Mouse (Mus musculus) embryo, embryonic 11 days (tissue): ENCODE measurements around the gene Sri.
A peak's percentile ranks its signal among the peaks of the same experiment; 100 is the strongest.
"Not testable (repeated sequence)": the region's sequence is repeated elsewhere in the genome, so short reads cannot be mapped to it uniquely, and the experiment has no call there.

Experiments used
- DNase-seq: peaks from one replicate; pipeline ENCODE4 v3.0.0-alpha.2; 2015

Gene Sri

DNA sequence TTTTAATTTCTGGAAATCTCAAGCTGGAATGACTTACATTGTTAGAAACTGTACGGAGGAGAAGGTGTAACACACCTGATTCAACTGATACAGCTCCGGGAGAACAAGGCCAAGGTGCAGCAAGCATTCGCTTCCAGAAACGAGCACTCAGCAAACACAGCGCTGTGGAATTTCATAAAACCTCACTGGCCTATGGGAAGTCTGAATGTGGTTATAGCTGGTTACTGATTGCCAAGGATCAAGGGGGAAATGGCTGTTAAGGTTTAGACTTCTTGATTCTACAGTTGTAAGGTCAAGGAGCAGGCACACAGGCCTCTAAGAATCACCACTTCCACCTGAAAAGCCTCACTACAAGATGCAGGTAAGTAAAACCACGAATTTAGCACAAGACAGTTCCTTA is at the start of gene Sri:
Sri (plus strand) TSS at position 224 of the 400 bp plus-strand sequence.
- no peak for DNase-seq

DNA sequence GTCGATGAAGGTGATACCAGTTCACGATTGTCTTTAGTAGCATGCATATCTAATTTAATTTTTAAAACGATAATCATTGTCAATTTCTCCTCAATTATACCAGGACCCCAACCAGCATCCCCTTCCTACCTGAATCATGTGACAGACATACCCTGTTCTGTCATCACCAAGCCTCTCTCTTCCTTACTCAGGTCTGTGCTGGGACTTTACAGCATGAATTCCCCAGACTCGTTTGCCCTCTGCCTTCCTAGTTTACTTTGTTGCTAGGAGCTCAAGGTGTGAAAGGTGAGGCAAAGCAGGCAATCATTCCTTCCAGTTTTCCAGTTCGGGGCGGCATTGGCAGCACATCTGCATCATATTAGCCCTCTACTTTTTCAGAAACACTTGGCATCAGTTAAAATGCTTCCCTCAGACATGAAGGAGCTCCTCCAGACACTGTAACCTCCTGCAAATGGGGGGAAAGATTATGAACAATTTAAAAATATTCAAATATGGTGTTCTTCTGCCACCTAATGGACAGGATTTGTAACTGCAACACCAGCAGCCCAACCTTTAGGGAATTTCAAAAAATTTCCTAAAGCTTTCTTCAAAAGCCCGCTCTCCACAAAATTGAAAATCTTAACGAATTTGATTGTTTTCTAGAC is 49.4 kb upstream of the Sri start:
- DNase-seq, result peak; percentile 54

DNA sequence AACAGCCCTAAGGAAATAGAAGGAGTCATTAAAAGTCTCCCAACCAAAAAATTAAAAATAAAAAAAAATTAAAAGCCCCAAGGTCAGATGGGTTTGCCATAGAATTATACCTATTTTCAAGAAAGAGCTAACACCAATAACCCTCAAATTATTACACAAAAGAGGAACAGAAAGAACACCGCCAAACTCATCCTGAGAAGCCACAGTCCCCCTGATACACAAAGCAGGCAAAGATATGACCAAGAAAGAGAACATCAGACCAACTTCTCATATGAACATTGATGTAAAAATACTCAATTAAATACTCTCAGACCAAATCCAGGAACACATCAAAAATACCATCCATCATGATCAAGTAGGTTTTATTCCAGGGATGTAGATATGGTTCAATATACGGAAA is 48.8 kb upstream of the Sri start:
- no peak for DNase-seq

DNA sequence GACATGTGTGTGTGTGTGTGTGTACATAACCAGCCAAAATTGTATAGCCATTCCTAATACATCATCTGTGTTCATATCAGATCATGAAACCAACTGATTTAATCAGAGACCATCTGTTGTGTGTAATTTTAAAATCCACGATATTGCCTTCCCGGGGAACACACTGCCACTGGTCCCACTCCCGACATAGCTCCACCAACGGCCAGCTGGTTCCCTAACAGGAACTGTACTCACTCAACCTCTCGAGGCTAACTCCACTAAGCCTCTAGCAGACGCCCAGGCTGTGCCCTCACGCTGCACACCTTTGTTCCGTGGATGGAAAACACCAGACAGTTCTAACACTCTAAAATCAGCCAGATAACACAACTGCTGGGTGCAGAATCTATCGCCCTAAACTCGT is 45.4 kb upstream of the Sri start:
- DNase-seq, result no peak

DNA sequence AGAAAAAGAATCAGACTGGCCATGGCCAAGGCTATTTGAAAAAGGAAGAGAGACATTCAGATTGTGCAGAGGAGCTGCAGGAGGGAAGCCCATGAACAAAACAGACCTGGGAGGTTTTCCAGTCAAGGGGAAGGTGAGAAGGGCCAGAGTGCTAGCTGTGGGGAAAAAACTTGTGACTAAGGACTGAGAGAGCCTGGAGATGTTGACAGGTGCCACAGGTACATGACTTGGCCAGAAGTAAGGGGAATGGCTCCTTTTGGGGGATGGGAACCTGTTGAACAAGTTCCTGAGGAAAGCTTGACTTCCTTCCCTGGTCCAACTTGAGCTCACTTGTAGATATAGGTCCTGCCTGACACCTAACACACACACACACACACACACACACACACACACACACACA is 43.1 kb upstream of the Sri start:
- DNase-seq, result no peak

DNA sequence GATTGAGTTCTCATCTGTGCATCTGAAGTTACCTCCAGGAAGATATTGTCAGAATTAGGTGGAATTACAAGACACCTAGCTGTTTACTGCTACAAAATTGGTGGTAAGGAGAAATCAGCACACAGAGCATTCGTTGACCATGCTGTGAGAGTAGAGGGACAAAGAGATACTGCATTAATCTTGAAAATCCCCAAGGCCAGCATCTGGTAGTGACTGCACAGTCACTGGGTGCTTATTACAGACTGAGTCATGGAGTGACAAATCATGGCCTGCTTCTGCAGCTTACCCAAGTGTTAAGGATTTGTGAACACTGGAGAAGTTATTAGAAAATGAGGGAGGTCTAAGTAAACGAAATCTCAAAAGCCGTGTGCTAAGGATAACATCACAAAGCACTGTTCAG is 32.6 kb upstream of the Sri start:
- no peak for DNase-seq

DNA sequence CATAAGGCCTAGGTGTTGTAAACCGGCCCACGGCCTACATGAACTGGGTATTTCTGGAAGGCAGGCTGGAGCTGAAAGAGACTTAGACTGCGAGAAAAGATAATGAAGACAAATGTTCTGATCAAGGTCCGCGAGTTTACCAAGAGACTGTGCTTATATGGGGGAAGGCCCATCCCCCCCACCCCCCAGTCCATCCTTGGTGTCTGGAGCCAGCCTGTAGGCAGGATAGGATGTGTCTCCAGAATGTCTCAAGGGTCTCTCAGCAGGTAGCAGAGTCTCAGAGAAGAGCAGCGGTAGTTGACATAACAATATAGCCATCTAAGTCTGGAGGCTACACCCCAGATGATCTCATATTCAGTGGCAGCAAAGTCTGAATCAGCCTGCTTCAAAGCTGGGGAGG is 11.3 kb upstream of the Sri start:
- not testable (repeated sequence) for DNase-seq

DNA sequence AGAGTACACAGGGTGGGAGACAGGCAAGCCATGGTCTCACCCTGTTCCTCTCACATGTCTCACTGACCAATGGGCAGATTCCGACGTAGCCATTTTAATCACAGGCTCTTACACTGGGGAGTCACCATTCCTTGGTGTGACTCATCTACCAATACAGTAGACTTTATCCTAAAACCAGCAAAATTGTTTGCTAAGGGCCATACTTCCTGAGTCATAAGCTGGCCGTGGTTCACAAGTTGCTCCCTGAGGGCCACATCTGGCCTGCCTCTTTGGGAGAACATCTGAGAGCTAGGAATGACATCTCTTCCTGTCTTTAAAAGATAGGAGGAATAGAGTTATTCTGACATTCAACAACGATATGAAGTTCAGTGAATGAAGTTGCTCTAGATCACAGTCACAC is 7.9 kb downstream of the Sri start:
- no peak for DNase-seq

DNA sequence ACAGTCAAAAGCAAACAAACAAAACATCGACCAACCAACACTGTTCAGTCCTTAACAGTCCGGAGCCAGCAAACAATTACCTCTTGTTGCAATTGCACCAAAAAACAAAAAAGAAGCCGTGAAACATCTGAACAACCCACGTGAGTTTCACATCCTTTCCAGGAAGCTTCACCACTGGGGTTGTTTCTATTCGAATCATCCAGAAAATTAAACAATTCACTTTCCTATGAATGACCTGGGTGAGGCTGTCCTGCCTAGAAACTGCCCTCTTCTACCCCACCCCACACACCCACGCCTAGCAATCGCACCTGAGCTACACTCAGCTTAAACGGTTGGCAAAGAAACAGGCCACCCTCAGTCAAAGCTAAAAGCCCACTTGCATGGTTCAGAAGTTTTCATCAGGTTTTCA is 9.8 kb downstream of the Sri start:
- no peak for DNase-seq

DNA sequence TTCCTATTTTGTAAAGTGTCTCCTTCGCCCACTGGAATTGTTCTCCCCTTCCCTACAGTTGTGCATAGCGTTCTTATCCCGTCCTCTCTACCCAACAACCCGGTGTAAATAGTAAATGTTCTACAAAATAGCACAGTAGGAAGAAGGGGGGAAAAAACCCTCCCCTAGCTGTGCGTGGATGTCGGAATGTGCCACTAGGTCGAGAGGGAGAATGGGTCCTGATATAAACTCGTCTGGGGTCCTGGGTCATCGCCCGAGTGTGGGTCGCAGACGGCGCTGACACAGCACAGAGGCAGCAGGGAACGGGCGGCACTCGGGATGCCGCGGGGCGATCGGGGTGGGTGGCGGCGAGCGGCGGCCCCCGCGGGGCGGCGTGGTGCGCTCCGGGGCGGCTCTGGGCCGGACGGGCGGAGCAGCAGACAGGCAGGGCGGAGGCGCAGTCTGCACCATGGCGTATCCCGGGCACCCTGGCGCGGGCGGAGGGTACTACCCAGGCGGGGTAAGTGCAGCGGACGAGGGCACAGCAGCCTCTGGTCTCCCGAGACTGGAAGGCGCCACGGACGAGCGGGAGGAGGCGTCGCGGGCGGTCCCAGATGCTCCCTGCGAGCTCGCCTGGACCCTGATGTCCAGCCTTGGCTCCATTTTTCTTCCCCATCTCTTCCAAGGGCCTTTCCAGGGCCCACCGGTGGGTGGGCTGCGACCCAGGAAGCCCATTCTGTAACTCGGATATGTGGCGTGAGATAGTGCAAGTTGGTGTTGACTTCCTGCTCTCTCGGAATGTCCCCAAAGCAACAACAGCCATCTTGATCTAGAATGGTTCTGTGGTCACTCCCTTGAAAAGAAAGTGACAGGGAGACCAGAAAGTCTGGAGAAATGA is 10.5 kb downstream of the Sri start:
- DNase-seq, result peak; percentile 76

DNA sequence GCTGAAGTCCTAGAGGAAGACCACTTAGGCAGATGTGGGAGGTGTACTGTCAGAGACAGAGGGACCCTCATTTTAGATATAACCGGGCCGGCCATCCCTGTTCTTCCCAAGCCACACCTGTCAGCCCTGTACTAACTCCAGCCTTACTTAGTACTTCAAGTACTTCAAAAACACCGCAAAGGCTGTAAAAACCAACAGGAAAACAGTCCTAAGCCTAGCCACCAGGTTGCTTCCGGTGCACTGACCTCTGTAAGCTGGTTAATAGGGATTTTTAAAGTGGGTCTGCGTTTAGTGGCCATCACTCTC is 11.1 kb downstream of the Sri start:
- no peak for DNase-seq

DNA sequence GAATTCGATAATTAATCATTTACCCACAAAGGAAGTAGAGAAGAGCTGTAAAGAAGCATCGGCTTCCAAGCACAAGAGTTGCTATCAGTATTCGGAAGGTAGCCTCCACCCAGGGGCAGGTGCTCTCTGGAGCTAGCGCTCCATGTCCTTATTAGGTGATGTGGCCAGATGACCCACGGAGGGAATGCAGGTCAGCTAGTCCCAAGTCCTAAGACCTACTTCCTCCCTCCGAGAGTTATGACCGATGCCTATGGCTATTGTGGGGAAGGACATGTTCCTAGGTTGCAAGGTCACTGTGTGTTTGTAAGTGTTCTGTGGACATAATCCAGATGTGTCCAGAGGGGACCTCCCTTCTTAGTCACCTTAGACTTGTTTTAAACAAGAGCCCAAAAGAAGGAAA is 12.2 kb downstream of the Sri start:
- no peak for DNase-seq

DNA sequence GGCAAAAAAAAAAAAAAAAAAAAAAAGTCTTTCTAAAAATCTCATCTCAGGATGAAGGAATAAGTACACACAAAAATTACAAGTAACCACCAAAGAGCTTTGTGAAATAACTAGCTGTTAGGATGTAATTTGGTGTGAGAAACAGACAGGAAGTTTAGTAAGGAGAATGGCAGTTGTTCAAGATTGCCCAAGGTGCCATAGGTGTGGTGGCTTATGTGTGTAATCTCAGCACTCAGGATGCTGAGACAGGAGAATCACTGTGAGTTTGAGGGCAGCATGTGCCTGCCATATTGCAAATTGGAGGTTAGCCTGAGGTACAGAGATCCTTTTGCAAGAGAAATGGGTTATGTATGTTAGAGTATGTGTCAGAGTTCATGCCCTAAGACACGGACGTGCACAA is 16.6 kb downstream of the Sri start:
- no peak for DNase-seq

DNA sequence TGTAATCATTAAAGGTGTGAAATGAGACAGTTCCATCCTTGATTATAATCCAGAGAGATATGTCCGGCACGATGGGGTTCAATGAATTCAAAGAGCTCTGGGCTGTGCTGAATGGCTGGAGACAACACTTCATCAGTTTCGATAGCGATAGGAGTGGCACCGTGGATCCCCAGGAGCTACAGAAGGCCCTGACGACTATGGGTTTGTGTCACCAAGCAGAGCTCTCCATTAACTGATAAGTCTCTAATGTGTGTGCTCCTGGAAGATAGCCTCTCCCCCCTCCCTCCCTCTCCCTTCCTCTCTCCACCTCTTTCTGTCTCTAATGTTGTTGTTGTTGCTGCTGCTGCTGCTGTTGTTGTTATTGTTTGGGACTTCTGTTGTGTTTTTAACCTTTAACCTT is 17.3 kb downstream of the Sri start:
- no peak for DNase-seq

DNA sequence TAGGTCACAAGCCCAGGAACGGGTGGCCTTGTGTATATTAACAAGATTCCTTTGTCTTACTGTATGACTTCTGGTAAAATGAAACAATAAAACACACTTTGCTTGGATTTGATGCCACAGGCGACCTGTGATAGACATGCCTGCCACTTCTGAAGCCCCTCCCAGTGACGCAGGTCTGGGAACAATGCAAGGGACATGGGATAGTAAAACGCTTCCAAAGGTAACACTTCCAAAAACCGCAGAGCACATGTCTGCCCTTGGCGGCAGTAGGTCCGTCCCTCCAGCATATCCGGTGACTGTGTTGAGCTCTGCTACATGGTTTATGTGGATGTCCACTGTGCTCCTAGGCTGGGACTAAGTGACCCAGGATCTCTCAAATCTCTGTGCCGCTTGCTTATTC is 27.5 kb downstream of the Sri start:
- DNase-seq, result no peak

DNA sequence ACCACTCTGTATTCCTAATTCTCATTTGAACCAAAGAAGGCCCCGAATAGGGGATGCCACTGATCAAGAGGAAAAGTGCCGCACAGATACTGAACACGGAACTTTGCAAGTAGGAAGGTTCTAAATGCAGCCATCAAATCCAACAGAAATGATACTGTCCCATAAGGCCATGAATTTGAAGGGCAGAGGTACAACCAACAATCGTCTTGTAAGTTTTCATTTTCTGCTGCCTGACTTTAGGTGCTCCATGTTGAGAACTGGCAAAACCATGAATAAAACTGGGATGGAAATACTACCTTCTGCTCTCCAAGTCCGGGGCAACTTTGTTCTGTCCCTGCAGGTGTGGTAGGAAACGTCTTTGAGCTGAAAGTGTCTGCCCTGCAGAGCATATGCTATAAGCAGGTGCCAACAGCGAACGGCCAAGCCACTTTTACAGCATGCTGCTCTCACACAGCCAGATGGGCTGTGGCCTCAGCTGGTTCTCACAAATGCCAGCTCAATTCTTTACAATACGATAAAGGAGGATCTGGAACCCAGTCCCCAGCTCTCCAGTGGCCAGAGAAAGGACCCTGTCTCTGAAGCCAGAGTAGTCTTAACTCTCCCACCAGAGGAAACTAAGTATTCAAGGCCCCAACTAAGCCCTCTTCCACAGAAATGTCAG is 28.2 kb downstream of the Sri start:
- no peak for DNase-seq

DNA sequence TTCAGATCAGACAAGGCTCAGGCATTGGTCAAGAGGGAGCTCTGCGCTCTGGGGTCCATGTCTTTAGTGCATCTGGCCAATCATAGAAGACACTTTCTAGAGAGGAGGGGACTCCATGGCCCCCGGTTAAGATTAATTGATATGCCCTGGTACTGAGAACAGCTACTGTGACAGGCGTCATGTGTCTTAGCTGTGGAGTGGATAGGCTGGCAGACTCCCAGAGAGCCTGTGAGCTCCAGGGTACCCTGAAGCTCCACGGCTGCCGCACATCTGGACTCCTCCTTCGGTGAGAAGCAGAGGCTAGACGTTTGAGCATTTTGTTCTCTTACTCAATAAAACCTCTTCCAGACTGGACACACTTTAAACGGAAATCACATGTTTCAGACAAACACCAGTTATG is 31.6 kb downstream of the Sri start:
- DNase-seq, result no peak

DNA sequence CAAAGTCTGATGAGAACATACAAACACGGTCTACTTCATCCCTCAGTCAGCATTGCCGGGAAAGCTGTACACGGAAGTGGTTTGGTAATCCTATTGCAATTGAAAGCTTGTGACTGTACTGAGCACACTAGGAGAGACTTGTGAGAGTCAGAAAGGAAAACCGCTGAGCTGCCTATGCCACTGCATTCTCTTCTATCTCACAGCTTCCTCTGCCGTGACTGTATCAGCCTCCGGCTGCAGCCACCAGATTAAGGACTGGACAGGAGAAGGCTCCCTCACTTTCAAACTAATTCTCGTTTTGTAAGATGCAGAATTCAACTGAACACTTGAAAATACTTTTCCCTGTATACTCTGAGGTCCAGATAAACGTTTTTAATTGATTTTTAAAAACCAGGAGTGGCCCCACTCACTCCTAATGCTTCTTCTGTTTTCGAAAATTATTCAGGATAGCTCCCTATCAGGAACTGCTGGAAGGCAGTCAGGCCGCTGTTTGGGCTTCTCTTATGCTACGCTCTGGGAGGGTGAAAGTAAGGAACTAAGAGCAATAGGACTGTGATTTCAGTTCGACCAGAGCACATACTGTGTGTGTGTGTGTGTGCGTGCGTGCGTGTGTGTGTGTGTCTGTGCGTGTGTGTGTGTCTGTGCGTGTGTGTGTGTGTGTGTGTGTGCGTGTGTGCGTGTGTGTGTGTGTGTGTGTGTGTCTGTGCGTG is 37.1 kb downstream of the Sri start:
- DNase-seq, result no peak

DNA sequence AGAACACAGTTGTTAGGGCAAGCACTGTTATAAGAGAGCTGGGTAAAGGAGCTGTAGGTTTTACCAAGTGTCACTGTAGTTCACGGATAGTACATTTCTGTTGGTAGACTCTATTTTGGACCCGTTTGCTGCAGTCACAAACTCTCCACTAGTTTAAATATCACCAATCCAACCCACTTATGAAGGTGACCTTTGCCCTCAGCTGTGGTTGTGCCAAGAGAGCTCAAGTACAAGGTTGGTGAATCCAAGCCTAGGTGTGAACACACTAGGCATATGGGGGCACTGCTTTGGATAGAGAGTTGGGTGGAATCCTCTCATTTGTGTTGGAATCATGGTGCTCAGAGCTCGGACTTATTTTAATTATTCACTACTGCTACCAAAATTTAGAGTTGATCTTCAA is 39.8 kb downstream of the Sri start:
- DNase-seq, result no peak

DNA sequence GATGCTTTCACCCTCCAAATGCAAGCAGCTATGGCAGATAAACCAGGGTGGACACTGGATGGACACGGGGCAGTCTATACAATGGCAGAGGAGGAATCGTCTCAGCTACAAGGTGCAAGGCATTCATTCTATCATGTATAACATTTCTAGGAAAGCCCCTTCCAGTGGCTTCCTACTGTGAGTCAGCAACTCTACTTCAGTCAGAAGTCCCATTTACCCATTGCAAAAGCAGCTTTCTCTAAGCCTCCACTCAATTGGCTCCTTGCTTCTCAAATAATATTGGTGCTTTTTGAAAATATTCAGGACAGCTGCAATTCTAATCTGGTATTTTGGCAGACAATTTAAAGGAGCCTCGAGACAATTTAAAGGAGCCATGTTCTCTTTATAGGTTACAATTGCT is 42.3 kb downstream of the Sri start:
- no peak for DNase-seq

DNA sequence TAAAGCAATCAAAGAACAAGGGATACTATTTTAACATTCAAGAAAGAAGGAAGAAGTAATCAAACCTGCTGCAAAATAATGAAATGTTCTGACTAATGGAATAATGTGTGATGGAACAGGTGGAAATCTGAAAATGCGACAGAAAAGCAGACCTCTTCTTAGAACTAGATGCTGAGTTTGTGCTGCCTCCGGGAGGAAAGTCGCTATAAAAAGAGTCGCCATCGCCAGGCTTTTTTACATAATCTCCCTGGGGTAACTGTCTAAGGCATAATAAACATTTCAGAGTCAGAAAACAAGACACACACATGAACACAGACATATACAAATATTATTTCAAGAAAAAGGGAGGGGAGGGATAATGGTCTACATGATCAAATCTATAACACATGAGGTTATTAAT is 49.0 kb downstream of the Sri start:
- DNase-seq, result no peak

DNA sequence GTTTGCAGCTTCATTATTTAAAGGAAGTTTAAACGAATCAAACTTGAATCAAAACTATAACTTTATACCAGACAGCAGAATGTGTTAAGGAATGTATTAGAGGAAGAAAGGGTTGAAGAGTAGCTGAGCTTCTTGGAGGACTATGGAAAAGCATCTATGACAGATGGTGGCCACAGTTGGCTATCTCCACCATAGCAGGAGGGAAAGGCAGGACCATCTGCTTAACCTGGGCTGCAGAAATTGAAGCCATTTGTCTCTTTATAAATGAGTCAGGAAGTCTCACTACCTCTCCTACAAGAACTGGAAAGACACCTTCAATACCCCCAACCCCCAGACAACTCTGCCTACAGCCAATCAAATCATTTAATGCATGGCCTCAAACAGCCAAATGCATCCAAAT is 49.8 kb downstream of the Sri start:
- DNase-seq, result no peak

DNA sequence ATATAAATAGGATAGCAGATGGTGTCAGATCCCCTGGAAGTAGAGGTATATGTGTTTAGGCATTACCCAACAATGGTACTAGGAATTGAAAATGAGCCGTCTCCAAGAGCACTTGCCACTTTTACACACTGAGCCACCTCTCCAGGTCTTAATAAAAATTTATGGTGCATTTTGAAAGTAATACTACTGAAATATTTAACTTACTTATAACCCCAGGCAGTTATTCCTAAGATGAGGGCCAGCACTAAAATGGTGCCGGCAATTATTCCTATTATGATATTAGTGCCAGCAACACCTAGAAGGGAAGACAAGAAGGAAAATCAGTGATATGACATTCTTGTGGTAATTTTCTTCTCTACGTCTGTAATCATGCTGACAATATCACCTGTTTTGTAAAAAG is 65.8 kb downstream of the Sri start:
- no peak for DNase-seq

DNA sequence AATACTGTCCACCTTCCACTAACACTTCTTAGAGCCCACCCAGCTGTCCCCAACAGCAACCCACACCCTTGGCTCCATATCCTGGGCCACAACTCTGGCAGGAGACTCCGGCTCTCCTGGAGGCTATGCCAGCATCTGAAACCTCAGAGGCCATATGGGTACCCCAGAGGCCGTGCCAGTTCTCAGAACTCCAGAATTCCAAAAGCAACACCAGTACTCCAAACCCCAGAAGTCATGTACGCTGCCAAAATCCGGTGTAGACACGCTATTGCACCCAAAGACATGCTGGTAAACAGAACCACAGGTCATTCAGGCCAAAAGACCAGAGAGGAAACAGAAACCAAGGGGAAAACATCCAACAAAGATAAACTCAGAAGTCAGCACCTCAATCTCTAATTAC is 66.4 kb downstream of the Sri start:
- no peak for DNase-seq
